Mouse (Mus musculus): ENCODE data around the gene Gm21093. TPM values are rescaled to one million over a fixed set of nuclear protein-coding genes. Genes with fewer than 3 reads are reported as not detected.
"Not testable (repeated sequence)": the region's sequence is repeated elsewhere in the genome, so short reads cannot be mapped to it uniquely, and the experiment has no call there.

Gm21093 gene
- total RNA-seq (2015) (not detected in 2 replicates), total RNA-seq (2017) (not detected in 2 replicates)

GRCm38 (mm10) chr4:42034626-42035025 is at the start of gene Gm21093:
Gene Gm21093 (minus strand): TSS chr4:42034726.
- not testable (repeated sequence) for ATAC-seq (ENCODE audit: poor library complexity, severe bottlenecking)

Other genes with a start within 250 kb of the Gm21093 start
- not detected in 2 replicates for gene Gm21541, start 131.1 kb downstream of the Gm21093 start, total RNA-seq (2015)
- gene Gm21541, start 131.1 kb downstream of the Gm21093 start, total RNA-seq (2017) = not detected in 2 replicates
- gene Gm20878, start 93.2 kb downstream of the Gm21093 start, total RNA-seq (2015) = not detected in 2 replicates
- gene Gm20878, start 93.2 kb downstream of the Gm21093 start, total RNA-seq (2017) = 0.44 TPM in 1 of 2 replicates, not detected in the other
- gene Fam205a4, start 68.7 kb downstream of the Gm21093 start, total RNA-seq (2015) = not detected in 2 replicates
- not detected in 2 replicates for gene Fam205a4, start 68.7 kb downstream of the Gm21093 start, total RNA-seq (2017)
- gene Gm3893, start 56.5 kb upstream of the Gm21093 start, total RNA-seq (2015) = not detected in 2 replicates
- not detected in 2 replicates for gene Gm3893, start 56.5 kb upstream of the Gm21093 start, total RNA-seq (2017)
- gene Gm13304, start 80.1 kb upstream of the Gm21093 start, total RNA-seq (2015) = not detected in 2 replicates
- not detected in 2 replicates for gene Gm13304, start 80.1 kb upstream of the Gm21093 start, total RNA-seq (2017)
- not detected in 2 replicates for gene Gm13306, start 118.7 kb upstream of the Gm21093 start, total RNA-seq (2015)
- gene Gm13306, start 118.7 kb upstream of the Gm21093 start, total RNA-seq (2017) = not detected in 2 replicates
- gene Gm13305, start 133.9 kb upstream of the Gm21093 start, total RNA-seq (2015) = 0.36 TPM in 1 of 2 replicates, not detected in the other
- 1.1 TPM in 1 of 2 replicates, not detected in the other for gene Gm13305, start 133.9 kb upstream of the Gm21093 start, total RNA-seq (2017)
- gene Gm10600, start 205.9 kb upstream of the Gm21093 start, total RNA-seq (2015) = not detected in 2 replicates
- not detected in 2 replicates for gene Gm10600, start 205.9 kb upstream of the Gm21093 start, total RNA-seq (2017)
- gene Ccl21b, start 221.0 kb upstream of the Gm21093 start, total RNA-seq (2015) = not detected in 2 replicates
- gene Ccl21b, start 221.0 kb upstream of the Gm21093 start, total RNA-seq (2017) = not detected in 2 replicates

All from megakaryocyte, adult 5-6 weeks (primary cell).